Mouse (Mus musculus) inflammation-experienced regulatory T-cells, adult 6 months (primary cell): ENCODE measurements around the gene Cldn9. TPM values are rescaled to one million over a fixed set of nuclear protein-coding genes. Genes with fewer than 3 reads are reported as not detected.

ENCODE experiments used
- ATAC-seq: one replicate; pipeline ENCODE4 v1.8.0; 2017
- polyA plus RNA-seq, 3 experiments: library from polyadenylated mRNA; unstranded; fragments of 100-300 nt; shearing (Covaris generic); gene quantifications; one replicate each; pipeline ENCODE4 v1.2.1; 2017

Cldn9 gene
- polyA plus RNA-seq, 3 experiments from 2014 or later, result not detected

- no peak for ATAC-seq
Observed at GRCm38 (mm10) chr17:23680336-23680735, 3.5 kb downstream of the Cldn9 start.

- ATAC-seq, result no peak
Observed at GRCm38 (mm10) chr17:23679127-23679835, 4.5 kb downstream of the Cldn9 start, which contains the start of gene Cldn6. Gene Cldn6 (plus strand): TSS chr17:23679249.

GRCm38 (mm10) chr17:23677236-23677679 is 6.6 kb downstream of the Cldn9 start, which contains the start of gene Tnfrsf12a:
Gene Tnfrsf12a (minus strand): TSS chr17:23677468.
- peak; percentile 60 for ATAC-seq

GRCm38 (mm10) chr17:23676473-23677031 is 7.3 kb downstream of the Cldn9 start:
- no peak for ATAC-seq

GRCm38 (mm10) chr17:23675564-23676281 is 8.1 kb downstream of the Cldn9 start:
- ATAC-seq, result no peak

- no peak for ATAC-seq
Observed at GRCm38 (mm10) chr17:23675127-23675526, 8.7 kb downstream of the Cldn9 start.

- no peak for ATAC-seq
Observed at GRCm38 (mm10) chr17:23674271-23674952, 9.4 kb downstream of the Cldn9 start.

- peak; percentile 92 for ATAC-seq
Observed at GRCm38 (mm10) chr17:23673424-23674073, 10.3 kb downstream of the Cldn9 start, which contains the start of the genes Hcfc1r1 and Thoc6. Gene Hcfc1r1 (plus strand): TSS chr17:23673596. Gene Thoc6 (minus strand): TSS chr17:23673882.

GRCm38 (mm10) chr17:23672761-23673160 is 11.1 kb downstream of the Cldn9 start:
- no peak for ATAC-seq

- no peak for ATAC-seq
Observed at GRCm38 (mm10) chr17:23671519-23671918, 12.3 kb downstream of the Cldn9 start.

GRCm38 (mm10) chr17:23670516-23671074 is 13.2 kb downstream of the Cldn9 start:
- ATAC-seq, result no peak

GRCm38 (mm10) chr17:23665511-23665910 is 18.3 kb downstream of the Cldn9 start:
- ATAC-seq, result no peak

GRCm38 (mm10) chr17:23664556-23665021 is 19.2 kb downstream of the Cldn9 start:
- peak; percentile 67 for ATAC-seq

- no peak for ATAC-seq
Observed at GRCm38 (mm10) chr17:23661526-23661925, 22.3 kb downstream of the Cldn9 start.

- ATAC-seq, result no peak
Observed at GRCm38 (mm10) chr17:23660876-23661200, 23.0 kb downstream of the Cldn9 start.

- ATAC-seq, result no peak
Observed at GRCm38 (mm10) chr17:23660117-23660875, 23.5 kb downstream of the Cldn9 start, which contains the start of gene Bicdl2. Gene Bicdl2 (plus strand): TSS chr17:23660506.

GRCm38 (mm10) chr17:23658450-23658849 is 25.4 kb downstream of the Cldn9 start:
- ATAC-seq, result no peak

GRCm38 (mm10) chr17:23654410-23654809 is 29.4 kb downstream of the Cldn9 start:
- no peak for ATAC-seq

GRCm38 (mm10) chr17:23654001-23654400 is 29.8 kb downstream of the Cldn9 start:
- no peak for ATAC-seq

GRCm38 (mm10) chr17:23653324-23653723 is 30.5 kb downstream of the Cldn9 start:
- no peak for ATAC-seq

- no peak for ATAC-seq
Observed at GRCm38 (mm10) chr17:23651363-23651762, 32.5 kb downstream of the Cldn9 start.
